Mouse (Mus musculus) gastrocnemius, adult 2 months (tissue): ENCODE measurements around the gene Med17. TPM values are rescaled to one million over a fixed set of nuclear protein-coding genes. Genes with fewer than 3 reads are reported as not detected.
A peak's percentile ranks its signal among the peaks of the same experiment; 100 is the strongest.

Source experiments
- DNase-seq: peaks from one replicate; pipeline ENCODE4 v3.0.0; 2022
- H3K27ac ChIP-seq: fragments of 200-600 bp; 2 replicates; pipeline ENCODE4 v1.8.1; 2022; ENCODE audit warnings: mild to moderate bottlenecking
- H3K4me3 ChIP-seq: fragments of 200-600 bp; 2 replicates; pipeline ENCODE4 v1.8.1; 2022; ENCODE audit warnings: mild to moderate bottlenecking, moderate library complexity
- CTCF ChIP-seq: fragments of 200-600 bp; IDR thresholded peaks from 2 replicates; pipeline ENCODE4 v1.8.1; 2022; ENCODE audit warnings: antibody characterized with exemption, mild to moderate bottlenecking, moderate library complexity
- intact Hi-C: fragments of 180-260 bp; cut with DNase I; formaldehyde crosslinking; loops from one replicate; pipeline ENCODE4 v1.15.1; 2025
- microRNA-seq: library from miRNA; unstranded; fragments of <30 nt; microRNA quantifications from one replicate; pipeline ENCODE4 v1.2.0, GENCODE M21; 2021
- total RNA-seq, 2 experiments: library from RNA; stranded (reverse); gene quantifications; 2 replicates each; pipeline ENCODE4 v1.2.3; 2021

Med17 gene
- total RNA-seq, 2 experiments from 2014 or later: 6.5 to 11.7 TPM

DNA sequence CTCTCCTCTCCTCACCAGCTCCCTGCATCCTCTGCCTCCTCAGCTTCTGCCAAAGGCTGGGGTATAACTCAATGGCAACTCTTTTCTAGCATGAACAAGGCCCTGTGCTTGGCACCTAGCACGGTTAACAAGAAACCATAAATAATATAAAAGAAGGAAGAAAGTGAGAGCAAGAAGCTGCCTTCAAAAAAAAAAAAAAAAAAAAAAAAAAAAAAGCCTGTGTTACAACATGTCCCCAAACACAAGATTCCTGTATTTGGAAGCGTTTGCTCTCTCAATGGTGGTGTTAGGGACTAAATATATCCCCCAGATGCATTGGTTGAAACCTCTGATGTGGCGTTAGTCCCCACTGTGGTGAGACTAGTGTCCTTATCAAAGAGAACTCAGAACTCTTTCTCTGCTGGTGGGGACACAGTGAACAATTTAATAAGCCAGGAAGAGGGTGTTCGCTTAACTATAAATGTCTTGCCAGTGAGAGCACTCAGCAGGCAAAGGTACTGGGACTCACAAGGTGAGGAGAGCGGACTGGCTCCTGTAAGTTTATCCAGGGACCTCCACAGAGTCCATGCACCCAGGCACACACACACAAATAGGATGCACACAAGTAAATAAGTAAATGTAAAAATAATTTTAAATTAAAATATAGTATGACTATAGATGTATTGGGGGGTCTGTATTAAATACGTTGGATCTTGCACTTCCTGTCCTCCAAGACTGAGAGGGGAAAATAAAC is 38.7 kb downstream of the Med17 start:
- intact Hi-C loops: no loop called here
- no peak for DNase-seq

DNA sequence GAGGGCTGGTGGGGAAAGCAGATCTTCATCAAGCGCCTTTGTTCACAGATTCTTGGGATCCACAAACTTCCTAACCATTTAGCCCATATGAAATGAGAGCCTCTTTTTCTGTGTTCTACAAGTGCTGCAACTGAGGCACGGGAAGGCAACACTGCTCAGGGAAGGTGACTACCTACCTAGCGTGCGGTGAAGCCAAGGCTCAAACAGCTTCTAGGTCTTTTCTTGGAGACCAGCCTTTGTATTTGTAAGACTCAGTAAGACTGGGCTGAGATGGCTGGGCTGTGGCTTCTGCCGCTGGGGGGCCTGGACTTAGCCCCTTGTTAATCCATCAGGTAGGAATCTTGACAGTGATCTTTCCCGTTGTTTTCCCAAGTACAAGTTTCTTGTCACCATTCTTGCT is 39.7 kb downstream of the Med17 start:
- Histone ChIP-seq H3K4me3 (no peak overlapping the region), H3K27ac (no peak overlapping the region)
- DNase-seq: no peak
- no peak for TF ChIP-seq CTCF
- intact Hi-C loops: no loop called here

More for the DNA sequence above, 38.7 kb downstream of the Med17 start:
- H3K27ac ChIP-seq: no peak overlapping the region
- no peak for TF ChIP-seq CTCF
- H3K4me3 ChIP-seq: no peak overlapping the region

DNA sequence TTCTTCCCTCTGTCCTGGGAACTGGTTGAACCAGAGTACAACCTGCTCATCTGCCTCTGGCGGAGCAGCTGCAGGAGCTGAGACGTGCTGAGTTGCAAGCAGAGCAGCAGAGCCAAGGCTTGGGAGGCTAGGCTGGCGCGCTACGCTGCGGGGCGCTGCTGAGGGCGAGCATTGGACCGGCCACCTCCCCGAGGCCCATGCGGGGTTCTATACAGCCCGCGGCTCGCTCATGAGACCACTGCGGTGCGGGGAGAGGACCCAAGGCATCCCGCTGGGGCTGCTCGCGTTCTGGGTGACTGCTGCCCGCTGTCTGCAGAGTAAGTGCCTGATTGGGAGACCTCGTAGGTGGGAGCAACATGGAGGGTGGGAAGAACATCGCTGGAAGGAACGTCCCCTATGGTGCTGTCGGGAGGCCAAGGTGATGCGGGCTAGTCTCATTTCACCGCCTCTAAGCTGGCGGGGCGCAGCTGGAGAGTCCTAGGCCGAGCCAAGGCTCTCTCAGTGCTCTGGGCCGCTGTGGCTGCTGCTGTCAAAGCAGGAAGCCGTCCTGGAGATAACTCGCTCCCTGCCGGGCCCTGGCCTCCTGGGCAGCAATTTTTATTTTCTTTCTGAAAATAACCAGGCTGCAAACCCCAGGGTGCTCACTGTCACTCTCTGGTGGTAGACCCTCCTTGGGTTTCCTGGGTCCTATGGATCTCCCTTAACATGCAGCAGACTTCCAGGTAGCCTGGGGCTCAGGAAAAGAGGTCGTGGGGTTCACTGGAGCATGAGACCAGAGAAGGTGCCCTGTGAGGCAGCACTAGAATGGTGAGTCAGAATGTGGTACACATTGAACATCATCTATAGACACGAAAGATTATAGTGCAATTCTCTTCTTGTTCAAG is 40.4 kb downstream of the Med17 start, which contains the start of gene Vstm5:
Gene Vstm5 (plus strand): TSS at position 4 of the 884 bp plus-strand sequence.
- H3K4me3 ChIP-seq: peak within 1 kb of the TSS; percentile 66
- TF ChIP-seq CTCF: no peak
- intact Hi-C loops: no loop called here
- no peak for DNase-seq
- H3K27ac ChIP-seq: peak within 1 kb of the TSS; percentile 46

DNA sequence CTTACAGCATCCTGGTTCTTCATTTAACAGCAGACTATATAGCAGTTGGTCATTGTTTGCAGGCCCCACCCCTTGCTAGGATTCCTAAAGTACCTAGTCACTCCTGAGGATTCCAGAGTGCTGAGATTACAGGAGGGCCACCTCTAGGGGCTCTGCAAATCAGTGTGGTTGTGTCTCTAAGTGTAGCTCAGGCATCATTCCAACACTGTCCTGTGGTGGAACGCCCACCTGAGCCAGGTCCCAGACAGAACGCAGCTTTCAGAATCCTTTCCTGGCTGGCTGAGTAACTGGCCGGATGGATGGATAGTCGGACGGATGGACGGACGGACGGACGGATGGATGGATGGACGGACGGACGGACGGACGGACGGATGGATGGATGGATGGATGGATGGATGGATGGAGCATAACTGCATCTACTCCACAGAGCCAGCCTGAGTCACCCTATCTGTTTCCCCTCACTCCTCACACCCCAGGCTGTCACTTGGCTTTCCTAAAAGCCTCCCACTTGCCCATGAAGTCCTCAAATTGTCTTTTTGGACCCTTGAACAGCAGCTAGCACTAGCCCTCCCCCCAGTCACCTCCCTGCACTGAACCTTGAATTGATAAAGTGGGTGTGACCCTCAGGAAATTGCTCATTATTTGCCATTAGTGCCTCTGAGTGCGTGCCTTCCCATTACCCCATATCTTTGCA is 41.3 kb downstream of the Med17 start:
- TF ChIP-seq CTCF: no peak
- peak overlapping the region; percentile 66 for H3K4me3 ChIP-seq
- DNase-seq: no peak

DNA sequence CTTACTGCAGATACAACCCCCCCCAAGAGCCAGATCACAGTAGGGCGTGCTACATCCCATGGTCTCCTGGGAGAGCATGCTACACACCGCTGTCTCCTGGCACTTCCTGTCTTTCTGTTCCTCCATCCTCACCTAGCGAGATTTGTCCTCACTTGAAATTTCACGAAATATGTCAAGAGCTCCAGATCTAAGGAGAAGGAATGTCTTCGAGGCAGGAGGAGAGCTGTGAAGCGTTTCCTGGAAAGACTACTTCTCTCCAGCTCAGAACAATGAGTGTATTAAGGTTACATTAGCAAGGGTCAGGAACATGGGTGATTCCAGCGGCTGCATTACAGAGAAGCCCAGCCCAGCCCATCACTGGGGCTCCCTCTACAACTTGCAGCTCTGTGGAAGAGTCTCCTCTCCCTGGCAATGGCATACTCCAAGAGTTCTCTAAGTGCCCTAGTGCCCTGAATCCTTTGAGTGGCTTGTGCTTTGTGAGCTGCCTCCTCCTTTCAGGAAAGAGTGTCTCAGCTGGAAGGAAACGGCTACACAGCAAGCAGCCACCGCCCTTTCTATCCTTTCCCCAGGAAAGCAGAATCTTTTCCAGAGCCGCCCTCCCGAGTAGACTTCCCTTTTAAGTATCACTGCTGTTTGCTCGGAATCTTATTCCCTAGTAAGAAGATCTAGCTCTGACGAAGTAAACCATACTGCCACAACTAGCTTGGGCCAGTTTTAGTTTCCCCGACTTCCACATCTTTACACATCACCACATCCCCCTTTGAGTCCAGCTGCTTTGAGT is 42.0 kb downstream of the Med17 start:
- Histone ChIP-seq H3K4me3 (no peak overlapping the region), H3K27ac (no peak overlapping the region)

More for the DNA sequence above, 41.3 kb downstream of the Med17 start:
- H3K27ac ChIP-seq: no peak overlapping the region
- intact Hi-C loops: no loop called here

DNA sequence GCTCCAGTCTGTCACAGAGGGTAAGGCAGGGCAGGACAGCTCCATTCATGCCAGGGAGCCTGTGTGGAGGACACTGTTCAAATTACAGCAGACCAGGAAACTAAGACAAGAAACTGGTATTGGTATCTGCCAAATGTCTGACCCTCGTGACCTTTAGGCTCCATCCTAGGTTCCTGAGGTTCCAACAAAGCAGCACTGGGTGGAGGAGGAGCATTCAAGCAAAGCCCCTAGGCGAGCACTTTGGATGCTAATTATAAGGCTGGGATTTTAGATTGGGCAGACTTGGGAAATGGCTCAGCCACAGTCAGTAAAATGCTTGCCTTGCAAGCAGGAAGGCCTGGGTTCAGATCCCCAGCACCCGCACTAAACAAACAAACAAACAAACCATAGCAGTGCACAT is 43.7 kb downstream of the Med17 start:
- TF ChIP-seq CTCF: no peak
- H3K4me3 ChIP-seq: no peak overlapping the region
- no peak for DNase-seq
- H3K27ac ChIP-seq: no peak overlapping the region
- intact Hi-C loops: no loop called here

More for the DNA sequence above, 42.0 kb downstream of the Med17 start:
- TF ChIP-seq CTCF: no peak
- DNase-seq: no peak
- intact Hi-C loops: no loop called here

DNA sequence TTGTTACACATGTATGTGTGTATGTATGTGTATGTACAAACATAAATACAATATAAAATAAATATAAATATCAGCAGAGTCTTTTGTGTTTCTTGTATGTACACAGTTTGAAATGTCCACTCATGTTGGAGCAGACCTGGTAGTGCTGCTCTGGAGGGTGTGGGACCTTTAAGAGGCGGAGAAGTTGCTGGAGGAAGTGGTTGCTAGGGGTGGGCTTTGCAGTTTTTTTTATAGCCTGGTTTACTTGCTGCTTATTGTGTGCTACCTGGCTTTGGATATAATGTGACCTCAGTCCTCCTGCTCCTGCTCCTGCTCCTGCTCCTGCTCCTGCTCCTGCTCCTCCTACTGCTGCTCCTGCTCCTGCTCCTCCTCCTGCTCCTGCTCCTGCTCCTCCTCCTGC is 46.1 kb downstream of the Med17 start:
- no peak for TF ChIP-seq CTCF
- no peak overlapping the region for H3K27ac ChIP-seq
- intact Hi-C loops: no loop called here
- DNase-seq: no peak
- no peak overlapping the region for H3K4me3 ChIP-seq

DNA sequence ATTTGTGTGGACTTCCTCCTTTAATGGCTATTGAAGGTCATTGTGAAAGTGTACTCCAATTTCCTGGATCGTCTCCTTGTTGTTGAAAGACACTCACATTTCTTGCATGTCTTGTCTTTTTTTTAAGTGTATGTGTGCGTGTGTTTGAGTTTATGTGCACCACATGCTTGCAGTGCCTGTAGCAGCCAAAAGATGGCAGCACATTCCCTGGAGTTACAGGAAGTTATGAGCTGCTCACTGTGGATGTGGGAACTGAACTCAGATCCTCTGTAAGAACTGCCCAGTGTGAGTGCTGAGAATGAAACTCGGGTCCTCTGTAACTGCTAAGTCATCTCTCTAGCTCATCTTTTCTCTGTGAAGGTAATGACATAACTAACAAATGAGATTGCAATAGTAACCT is 47.3 kb downstream of the Med17 start:
- Histone ChIP-seq H3K4me3 (no peak overlapping the region), H3K27ac (no peak overlapping the region)
- intact Hi-C loops: no loop called here
- TF ChIP-seq CTCF: no peak
- DNase-seq: no peak

DNA sequence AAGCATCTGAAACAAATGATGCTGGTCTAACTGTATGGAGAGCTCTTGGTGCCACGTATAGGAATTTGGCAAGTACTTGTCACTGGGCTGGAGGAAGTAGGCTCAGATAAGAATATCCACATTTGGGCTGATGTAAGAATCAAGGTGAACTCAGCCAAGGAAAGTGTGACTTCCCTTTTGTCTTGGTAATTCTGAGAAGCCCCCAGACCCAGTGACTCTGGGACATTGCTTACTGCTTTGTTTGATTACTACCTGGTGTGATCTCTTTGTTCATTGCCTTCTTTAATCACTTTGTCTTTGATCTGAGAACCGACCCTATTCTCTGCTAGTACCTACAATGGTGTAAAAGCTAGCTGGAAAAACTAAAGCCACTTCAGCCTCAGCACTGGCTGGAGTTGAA is 54.8 kb downstream of the Med17 start:
- intact Hi-C loops: no loop called here
- TF ChIP-seq CTCF: no peak
- Histone ChIP-seq H3K27ac (no peak overlapping the region), H3K4me3 (no peak overlapping the region)
- DNase-seq: no peak

DNA sequence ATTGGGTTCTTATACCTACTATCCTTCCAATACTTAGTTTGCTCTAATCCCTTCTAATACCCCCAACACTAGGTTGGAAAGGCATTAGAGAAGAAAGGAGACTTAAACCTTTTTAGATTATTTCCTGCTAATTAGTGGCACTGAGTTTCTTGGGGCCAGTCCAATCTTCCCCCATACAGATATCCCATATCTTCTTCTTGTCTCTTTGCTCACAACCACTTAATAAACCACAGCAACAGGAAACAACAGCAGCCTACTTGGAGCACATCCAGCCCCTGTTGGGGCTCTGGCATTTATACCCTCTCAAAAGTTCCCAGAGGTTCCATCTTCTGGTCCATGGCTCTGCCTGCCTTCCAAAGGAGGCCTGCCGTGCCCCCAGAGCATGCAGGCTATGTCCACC is 66.0 kb downstream of the Med17 start:
- TF ChIP-seq CTCF: no peak
- DNase-seq: no peak
- intact Hi-C loops: loop anchor here (2.0 kb wide), 1 partner anchor 185 kb away; no protein-coding TSS in a partner anchor
- H3K4me3 ChIP-seq: no peak overlapping the region
- H3K27ac ChIP-seq: no peak overlapping the region

DNA sequence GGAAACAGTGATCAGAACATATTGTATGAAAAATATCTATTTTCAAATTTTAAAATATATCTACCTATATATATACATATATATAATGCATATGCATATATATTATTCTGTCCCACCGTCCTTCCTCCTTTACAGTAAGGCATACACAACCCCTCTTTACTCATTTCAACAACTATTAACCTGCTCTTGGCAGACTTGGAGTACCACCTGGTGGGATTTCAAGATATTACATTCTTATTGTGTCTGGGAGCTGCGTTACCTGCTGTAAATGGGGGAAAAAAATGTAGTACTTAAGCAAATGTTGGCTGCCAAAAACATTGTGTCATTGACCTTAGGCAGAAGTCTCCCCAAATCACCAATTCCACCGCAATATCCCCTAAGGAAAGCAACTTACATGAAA is 67.9 kb downstream of the Med17 start:
- DNase-seq: no peak
- peak; percentile 53 for TF ChIP-seq CTCF
- no peak overlapping the region for H3K27ac ChIP-seq
- H3K4me3 ChIP-seq: no peak overlapping the region
- intact Hi-C loops: loop anchor here (2.0 kb wide), 1 partner anchor 183 kb away; no protein-coding TSS in a partner anchor

Small RNA genes within 50 kb of the gene (microRNA-seq; reads per million reads assigned to microRNA genes)
- gene Gm49349: not detected
- not detected for gene mmu-mir-7650

Other genes with a start within 250 kb of the Med17 start
- gene Panx1, start 234.5 kb downstream of the Med17 start, total RNA-seq: 10 to 100 TPM; 21.2 to 31.0 TPM
- gene Hephl1, start 167.8 kb downstream of the Med17 start, total RNA-seq: 1 to 10 TPM in 1 of 2 experiments, under 1 TPM in 1; 0.36 to 1.1 TPM
- not detected for gene Vstm5, start 40.9 kb downstream of the Med17 start, total RNA-seq
- 100 to 1,000 TPM; 101 to 103 TPM for gene Taf1d, start 26.3 kb upstream of the Med17 start, total RNA-seq
- 1 to 10 TPM; 3.4 to 3.6 TPM for gene 4931406C07Rik, start 26.5 kb upstream of the Med17 start, total RNA-seq
- 1 to 10 TPM; 5.1 to 5.9 TPM for gene Cep295, start 77.9 kb upstream of the Med17 start, total RNA-seq
- gene Smco4, start 213.5 kb upstream of the Med17 start, total RNA-seq: 10 to 100 TPM in 1 of 2 experiments, 1 to 10 TPM in 1; 6.8 to 15.0 TPM